27 mouse cellular contexts compared by ENCODE assay signal in the genomic region with DNA sequence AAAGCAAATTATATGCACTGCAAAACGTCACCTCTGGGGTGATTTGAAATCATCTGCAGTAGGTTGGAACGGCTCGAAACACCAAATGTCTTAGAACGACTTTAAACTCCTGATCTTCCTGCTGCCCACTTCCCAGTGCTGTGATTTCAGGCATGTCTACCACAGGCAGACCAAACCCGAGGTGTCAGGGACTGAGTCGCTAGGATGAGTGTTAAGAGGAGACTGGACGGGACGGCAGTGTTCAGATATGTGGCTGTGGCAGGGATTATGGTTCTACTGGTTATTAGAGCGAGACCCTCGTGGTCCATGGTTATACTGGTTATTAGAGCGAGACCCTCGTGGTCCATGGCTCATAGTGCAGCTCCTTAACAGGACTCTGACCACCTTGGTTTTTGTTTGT. TPM values are rescaled to one million over a fixed set of nuclear protein-coding genes. Genes with fewer than 3 reads are reported as not detected.
A peak's percentile ranks its signal among the peaks of the same experiment; 100 is the strongest.
DNase-seq lines count a peak whose midpoint lies in the region; ATAC-seq and TF ChIP-seq lines count a peak whose summit lies in the region.
"Had no signal": no experiment of that assay in that cellular context is flagged by ENCODE, and none has a peak within 500 bp of the region (broad histone marks: within the 10 kb centered on the region; RNA-seq: fewer than 3 reads in every experiment).

No protein-coding gene starts in this region.

- no peak for ATAC-seq in heart, embryonic 11.5 days (replicated peaks; ENCODE audit: insufficient number of reproducible peaks, low FRiP score, low TSS enrichment)
- no peak for ATAC-seq in hindbrain, postnatal 0 days
- ATAC-seq: activated CD4-positive, CD25-positive, alpha-beta regulatory T cell, adult 4 months; CD4-positive, CD25-positive, alpha-beta regulatory T cell, adult 4 months; forebrain, embryonic 13.5 days; Patski had no signal

- no peak for TF ChIP-seq CTCF in hindbrain, postnatal 0 days (IDR thresholded peaks at IDR 0.05; ENCODE audit: low read depth)
- TF ChIP-seq CTCF in left cerebral cortex, adult 2 months (IDR thresholded peaks at IDR 0.05), result no peak

- H3K36me3 ChIP-seq in heart, embryonic 11.5 days (ENCODE audit: control insufficient read depth, insufficient read depth, low read length), result no peaks in the 10 kb centered on the region
- H3K36me3 ChIP-seq in hindbrain, embryonic 10.5 days, result no peaks in the 10 kb centered on the region
- no peaks in the 10 kb centered on the region for H3K36me3 ChIP-seq in hindbrain, postnatal 0 days (ENCODE audit: insufficient read depth, low read length)
- H3K36me3 ChIP-seq: embryonic facial prominence, embryonic 10.5 days; embryonic facial prominence, embryonic 12.5 days; G1E had no signal

- WGBS in heart, embryonic 11.5 days (ENCODE audit: insufficient replicate concordance), result 76% methylated on average over 12 of the region's 12 CpGs
- 85% methylated on average over 12 of the region's 12 CpGs for WGBS in hindbrain, embryonic 10.5 days
- WGBS in hindbrain, postnatal 0 days, result 90% methylated on average over 12 of the region's 12 CpGs

- no peaks in the 10 kb centered on the region for H3K9me3 ChIP-seq in heart, embryonic 11.5 days (replicated peaks; ENCODE audit: control insufficient read depth, low read length)
- no peaks in the 10 kb centered on the region for H3K9me3 ChIP-seq in hindbrain, embryonic 10.5 days
- H3K9me3 ChIP-seq in hindbrain, postnatal 0 days (ENCODE audit: low read length), result no peaks in the 10 kb centered on the region
- H3K9me3 ChIP-seq: embryonic facial prominence, embryonic 10.5 days; embryonic facial prominence, embryonic 12.5 days; forebrain, embryonic 13.5 days; G1E had no signal

- no peak overlapping the region for H3K27ac ChIP-seq in heart, embryonic 11.5 days (ENCODE audit: low read depth, low read length)
- no peak overlapping the region for H3K27ac ChIP-seq in hindbrain, embryonic 10.5 days
- H3K27ac ChIP-seq in hindbrain, postnatal 0 days, result no peak overlapping the region
- H3K27ac ChIP-seq in left cerebral cortex, adult 2 months, result peak overlapping the region; percentile 99; the same call in 1 of the 2 replicates
- H3K27ac ChIP-seq: embryonic facial prominence, embryonic 10.5 days; embryonic facial prominence, embryonic 12.5 days; forebrain, embryonic 13.5 days had no signal

- no peak overlapping the region for H3K4me2 ChIP-seq in heart, embryonic 11.5 days
- H3K4me2 ChIP-seq in hindbrain, postnatal 0 days (ENCODE audit: low read depth, low read length), result no peak overlapping the region
- H3K4me2 ChIP-seq: embryonic facial prominence, embryonic 12.5 days; forebrain, embryonic 13.5 days had no signal

- H3K4me1 ChIP-seq in heart, embryonic 11.5 days (ENCODE audit: control insufficient read depth, insufficient read depth, low read length), result no peaks in the 10 kb centered on the region; the same call in 1 of the 2 replicates
- H3K4me1 ChIP-seq in hindbrain, embryonic 10.5 days (replicated peaks), result peaks cover 10% of the 10 kb centered on the region
- H3K4me1 ChIP-seq in hindbrain, postnatal 0 days (ENCODE audit: insufficient read depth, low read length), result no peaks in the 10 kb centered on the region
- H3K4me1 ChIP-seq: embryonic facial prominence, embryonic 12.5 days had no signal

- H3K27me3 ChIP-seq in heart, embryonic 11.5 days (ENCODE audit: control insufficient read depth, insufficient read depth, low read length), result peaks cover 55% of the 10 kb centered on the region
- peaks cover 56% of the 10 kb centered on the region for H3K27me3 ChIP-seq in hindbrain, embryonic 10.5 days (ENCODE audit: insufficient read depth, poor library complexity, severe bottlenecking)
- H3K27me3 ChIP-seq in hindbrain, postnatal 0 days (ENCODE audit: insufficient read depth, low read length), result no peaks in the 10 kb centered on the region

- DNase-seq in heart, adult 11 months, result peak; percentile 31
- peak; percentile 2 for DNase-seq in hindbrain, embryonic 10.5 days (ENCODE audit: low spot score)
- no peak for DNase-seq in hindbrain, postnatal 0 days (ENCODE audit: low spot score)
- peak in 1 of 2 experiments; percentile 9 for DNase-seq in left cerebral cortex, adult 2 months (ENCODE audit: extremely low spot score in 1 of 2, low spot score in 2 of 2)
- no peak for DNase-seq in left cerebral cortex, adult 9 months (ENCODE audit: low spot score in 2 of 2)
- DNase-seq in testis, postnatal 10 days (ENCODE audit: low spot score), result peak; percentile 16
- DNase-seq in testis, postnatal 14 days (ENCODE audit: low spot score), result no peak
- DNase-seq: adrenal gland, adult 8-10 months; adrenal gland, postnatal 14 days; adrenal gland, postnatal 36 days; B cell, adult 2 months; cerebellum, adult 11-12 months; cerebellum, adult 2 months; cerebellum, adult 9-10 months; cerebellum, postnatal 10 days; cerebellum, postnatal 25 days had no signal

- H3K9ac ChIP-seq in heart, embryonic 11.5 days (ENCODE audit: low read depth, low read length), result no peak overlapping the region
- H3K9ac ChIP-seq in hindbrain, postnatal 0 days (replicated peaks; ENCODE audit: low read length), result no peak overlapping the region
- H3K9ac ChIP-seq: embryonic facial prominence, embryonic 12.5 days; forebrain, embryonic 13.5 days had no signal

- intact Hi-C loops in left cerebral cortex, adult 2 months (cut with DNase I), result no loop called here

- no peak overlapping the region for H3K4me3 ChIP-seq in heart, embryonic 11.5 days (ENCODE audit: low read depth, low read length)
- no peak overlapping the region for H3K4me3 ChIP-seq in hindbrain, embryonic 10.5 days
- H3K4me3 ChIP-seq in hindbrain, postnatal 0 days (ENCODE audit: low read length), result no peak overlapping the region
- no peak overlapping the region for H3K4me3 ChIP-seq in left cerebral cortex, adult 2 months
- H3K4me3 ChIP-seq: embryonic facial prominence, embryonic 10.5 days; embryonic facial prominence, embryonic 12.5 days; forebrain, embryonic 13.5 days had no signal

RNA-seq across cellular contexts. Expression of a gene that starts 1.1 kb away (rescaled TPM):
- 1.9 and 2.4 TPM in 2 replicates for polyA plus RNA-seq in heart, embryonic 11.5 days (2014; fragmentation: Nextera tagmentation; extraction: Ambion mirVana)
- 1.6 and 2.5 TPM in 2 replicates for polyA plus RNA-seq in hindbrain, embryonic 10.5 days (2016; fragmentation: Nextera tagmentation; extraction: Ambion mirVana)
- 123 and 130 TPM in 2 replicates for total RNA-seq in hindbrain, postnatal 0 days (2014; rRNA removed)
- polyA plus RNA-seq in hindbrain, postnatal 0 days (2015; fragmentation: Nextera tagmentation; extraction: Ambion mirVana), result 33.9 and 38.6 TPM in 2 replicates
- 100 to 1,000 TPM; 359 to 380 TPM for total RNA-seq in left cerebral cortex, adult 2 months (2021)
- total RNA-seq: CH12.LX had no signal
- polyA plus RNA-seq: Patski had no signal

RNA-seq across cellular contexts. Expression of a gene that starts 34.3 kb away (rescaled TPM):
- polyA plus RNA-seq in heart, embryonic 11.5 days (2014; fragmentation: Nextera tagmentation; extraction: Ambion mirVana), result 11.8 and 12.9 TPM in 2 replicates
- polyA plus RNA-seq in hindbrain, embryonic 10.5 days (2016; fragmentation: Nextera tagmentation; extraction: Ambion mirVana), result 14.0 and 17.6 TPM in 2 replicates
- total RNA-seq in hindbrain, postnatal 0 days (2014; rRNA removed), result 88.0 and 96.9 TPM in 2 replicates
- polyA plus RNA-seq in hindbrain, postnatal 0 days (2015; fragmentation: Nextera tagmentation; extraction: Ambion mirVana), result 28.1 and 33.4 TPM in 2 replicates
- total RNA-seq in left cerebral cortex, adult 2 months (2021), result 100 to 1,000 TPM; 216 to 338 TPM

RNA-seq across cellular contexts. Expression of a gene that starts 41.3 kb away (rescaled TPM):
- 0.46 TPM in 1 of 2 replicates, not detected in the other for polyA plus RNA-seq in heart, embryonic 11.5 days (2014; fragmentation: Nextera tagmentation; extraction: Ambion mirVana)
- 1.1 TPM in 1 of 2 replicates, not detected in the other for polyA plus RNA-seq in hindbrain, embryonic 10.5 days (2016; fragmentation: Nextera tagmentation; extraction: Ambion mirVana)
- total RNA-seq in hindbrain, postnatal 0 days (2014; rRNA removed), result not detected in 2 replicates
- 4.7 TPM in 2 replicates for polyA plus RNA-seq in hindbrain, postnatal 0 days (2015; fragmentation: Nextera tagmentation; extraction: Ambion mirVana)
- total RNA-seq in left cerebral cortex, adult 2 months (2021), result 1 to 10 TPM; 1.0 to 1.8 TPM
- total RNA-seq: adrenal gland, adult 8-10 months; adrenal gland, postnatal 14 days; adrenal gland, postnatal 36 days; CH12.LX had no signal
- polyA plus RNA-seq: activated CD4-positive, CD25-positive, alpha-beta regulatory T cell, adult 4 months; CD4-positive, CD25-positive, alpha-beta regulatory T cell, adult 4 months; cortical plate, adult 2 months; Patski had no signal

RNA-seq across cellular contexts. Expression of a gene that starts 54.1 kb away (rescaled TPM):
- 0.36 and 0.69 TPM in 2 replicates for polyA plus RNA-seq in heart, embryonic 11.5 days (2014; fragmentation: Nextera tagmentation; extraction: Ambion mirVana)
- 0.75 and 0.95 TPM in 2 replicates for polyA plus RNA-seq in hindbrain, embryonic 10.5 days (2016; fragmentation: Nextera tagmentation; extraction: Ambion mirVana)
- not detected in 2 replicates for total RNA-seq in hindbrain, postnatal 0 days (2014; rRNA removed)
- 0.37 and 0.60 TPM in 2 replicates for polyA plus RNA-seq in hindbrain, postnatal 0 days (2015; fragmentation: Nextera tagmentation; extraction: Ambion mirVana)
- total RNA-seq in left cerebral cortex, adult 2 months (2021), result not detected
- total RNA-seq: adrenal gland, adult 18-20 months; adrenal gland, adult 8-10 months; adrenal gland, postnatal 14 days; adrenal gland, postnatal 36 days had no signal
- polyA plus RNA-seq: cerebellum, adult 2 months; cortical plate, adult 2 months; G1E; Patski had no signal

RNA-seq across cellular contexts. Expression of a gene that starts 58.7 kb away (rescaled TPM):
- 0.13 TPM in 1 of 2 replicates, not detected in the other for polyA plus RNA-seq in heart, embryonic 11.5 days (2014; fragmentation: Nextera tagmentation; extraction: Ambion mirVana)
- polyA plus RNA-seq in hindbrain, embryonic 10.5 days (2016; fragmentation: Nextera tagmentation; extraction: Ambion mirVana), result 0.67 TPM in 1 of 2 replicates, not detected in the other
- 0.05 TPM in 1 of 2 replicates, not detected in the other for total RNA-seq in hindbrain, postnatal 0 days (2014; rRNA removed)
- 0.55 and 0.68 TPM in 2 replicates for polyA plus RNA-seq in hindbrain, postnatal 0 days (2015; fragmentation: Nextera tagmentation; extraction: Ambion mirVana)
- 1 to 10 TPM; 2.3 to 2.4 TPM for total RNA-seq in left cerebral cortex, adult 2 months (2021)
- total RNA-seq: adrenal gland, postnatal 14 days; CH12.LX had no signal
- polyA plus RNA-seq: activated CD4-positive, CD25-positive, alpha-beta regulatory T cell, adult 4 months; CD4-positive, CD25-positive, alpha-beta regulatory T cell, adult 4 months; embryonic facial prominence, embryonic 10.5 days; G1E; Patski had no signal

Comparison
In these comparisons a context has a peak if more than half of its experiments do, and no peak if none do; other contexts are left out.
1. DNase-seq: peak in heart, adult 11 months (single experiment), hindbrain, embryonic 10.5 days (single experiment) and testis, postnatal 10 days (single experiment); none in hindbrain, postnatal 0 days (single experiment), left cerebral cortex, adult 9 months (0 of 2) and testis, postnatal 14 days (single experiment).